Mouse (Mus musculus) MEL (cell line): ENCODE measurements around the gene Klk9. TPM values are rescaled to one million over a fixed set of nuclear protein-coding genes. Genes with fewer than 3 reads are reported as not detected.

ENCODE experiments used
- DNase-seq: peaks from one replicate; pipeline ENCODE4 v3.0.0; 2011; ENCODE audit warnings: low read depth, low spot score
- H3K27ac ChIP-seq: 2 replicates; pipeline ENCODE4 v1.5.1; 2012; ENCODE audit warnings: low read depth, mild to moderate bottlenecking, control low read depth, low read length, moderate library complexity; ENCODE audit not compliant: control insufficient read depth
- H3K27me3 ChIP-seq, 2 experiments: fragments of 150-350 bp in 1 of 2; sonication (generic) in 1 of 2; 2 replicates each; pipeline ENCODE4 v1.6.1; 2012; ENCODE audit warnings: low read length in 2 of 2, mild to moderate bottlenecking in 2 of 2, improper control_type of control experiment in 1 of 2, moderate library complexity in 1 of 2; ENCODE audit not compliant: insufficient read depth in 2 of 2, control insufficient read depth in 1 of 2
- H3K36me3 ChIP-seq, 2 experiments: 2 replicates each; pipeline ENCODE4 v1.6.1; 2012 to 2014; ENCODE audit warnings: low read length in 2 of 2, improper control_type of control experiment in 1 of 2, inconsistent platforms in 1 of 2, mild to moderate bottlenecking in 1 of 2; ENCODE audit not compliant: insufficient read depth in 2 of 2, control insufficient read depth in 1 of 2
- H3K4me1 ChIP-seq, 2 experiments: fragments of 150-350 bp in 1 of 2; sonication (generic) in 1 of 2; 2 replicates each; pipeline ENCODE4 v1.6.1; 2012; ENCODE audit warnings: low read length in 2 of 2, improper control_type of control experiment in 1 of 2, mild to moderate bottlenecking in 1 of 2; ENCODE audit not compliant: insufficient read depth in 2 of 2, control insufficient read depth in 1 of 2
- H3K4me3 ChIP-seq, 2 experiments: fragments of 150-350 bp in 1 of 2; sonication (generic) in 1 of 2; 2 replicates each; pipeline ENCODE4 v1.5.1; 2012; ENCODE audit warnings: low read depth in 2 of 2, low read length in 2 of 2, mild to moderate bottlenecking in 2 of 2, moderate library complexity in 2 of 2, control low read depth in 1 of 2, improper control_type of control experiment in 1 of 2; ENCODE audit not compliant: control insufficient read depth in 1 of 2, insufficient read depth in 1 of 2
- H3K79me2 ChIP-seq: 2 replicates; pipeline ENCODE4 v1.6.1; 2012; ENCODE audit warnings: mild to moderate bottlenecking, low read length, moderate library complexity; ENCODE audit not compliant: control insufficient read depth, poor library complexity, insufficient read depth
- H3K9ac ChIP-seq: 2 replicates; pipeline ENCODE4 v1.6.1; 2012; ENCODE audit warnings: low read depth, mild to moderate bottlenecking, control low read depth, low read length, moderate library complexity; ENCODE audit not compliant: control insufficient read depth, poor library complexity, severe bottlenecking
- H3K9me3 ChIP-seq: fragments of 150-350 bp; sonication (generic); replicated peaks from 2 replicates; pipeline ENCODE4 v1.6.1; 2012; ENCODE audit warnings: mild to moderate bottlenecking, low read length, improper control_type of control experiment, moderate library complexity; ENCODE audit not compliant: insufficient read depth
- BHLHE40 ChIP-seq: IDR thresholded peaks from 2 replicates; pipeline ENCODE4 v1.6.1; 2012; ENCODE audit warnings: low read depth, mild to moderate bottlenecking, inconsistent platforms, low read length, improper control_type of control experiment, borderline replicate concordance
- CHD1 ChIP-seq: IDR thresholded peaks from 2 replicates; pipeline ENCODE4 v1.6.1; 2012; ENCODE audit warnings: low read depth, mild to moderate bottlenecking, inconsistent platforms, low read length, improper control_type of control experiment
- CHD2 ChIP-seq: IDR thresholded peaks from 2 replicates; pipeline ENCODE4 v1.6.1; 2011; ENCODE audit warnings: low read length, improper control_type of control experiment
- CTCF ChIP-seq, 3 experiments: IDR thresholded peaks in 2 of 3; conservative IDR thresholded peaks in 1 of 3; 2 replicates each; pipeline ENCODE4 v1.5.1; 2011 to 2012; ENCODE audit warnings: low read length in 3 of 3, low read depth in 2 of 3, mild to moderate bottlenecking in 2 of 3, improper control_type of control experiment in 1 of 3, inconsistent platforms in 1 of 3, mixed read lengths in 1 of 3, moderate library complexity in 1 of 3; ENCODE audit not compliant: control insufficient read depth in 1 of 3, insufficient read depth in 1 of 3, poor library complexity in 1 of 3, severe bottlenecking in 1 of 3
- ELF1 ChIP-seq: IDR thresholded peaks from 2 replicates; pipeline ENCODE4 v1.6.1; 2014; ENCODE audit warnings: low read depth, mild to moderate bottlenecking, inconsistent platforms, low read length, improper control_type of control experiment, moderate library complexity
- ETS1 ChIP-seq: IDR thresholded peaks from 2 replicates; pipeline ENCODE4 v1.6.1; 2012; ENCODE audit warnings: low read depth, mild to moderate bottlenecking, inconsistent platforms, low read length, improper control_type of control experiment, moderate library complexity
- GABPA ChIP-seq: IDR thresholded peaks from 2 replicates; pipeline ENCODE4 v1.6.1; 2012; ENCODE audit warnings: low read depth, mild to moderate bottlenecking, inconsistent platforms, low read length, improper control_type of control experiment, moderate library complexity
- GATA1 ChIP-seq: IDR thresholded peaks from 2 replicates; pipeline ENCODE4 v1.6.1; 2011; ENCODE audit warnings: low read depth, low read length, improper control_type of control experiment
- HCFC1 ChIP-seq: IDR thresholded peaks from 2 replicates; pipeline ENCODE4 v1.6.1; 2012; ENCODE audit warnings: low read depth, mild to moderate bottlenecking, inconsistent platforms, low read length, improper control_type of control experiment, moderate library complexity
- JUND ChIP-seq: IDR thresholded peaks from 2 replicates; pipeline ENCODE4 v1.6.1; 2011; ENCODE audit warnings: low read depth, mild to moderate bottlenecking, improper control_type of control experiment, low read length
- KAT2A ChIP-seq: conservative IDR thresholded peaks from 2 replicates; pipeline ENCODE4 v1.6.1; 2012; ENCODE audit warnings: low read depth, low read length, improper control_type of control experiment, inconsistent platforms
- MAX ChIP-seq: IDR thresholded peaks from 2 replicates; pipeline ENCODE4 v1.6.1; 2011; ENCODE audit warnings: low read length, improper control_type of control experiment
- MAZ ChIP-seq: IDR thresholded peaks from 2 replicates; pipeline ENCODE4 v1.6.1; 2012; ENCODE audit warnings: low read depth, mild to moderate bottlenecking, inconsistent platforms, low read length, improper control_type of control experiment
- MXI1 ChIP-seq: IDR thresholded peaks from 2 replicates; pipeline ENCODE4 v1.6.1; 2011; ENCODE audit warnings: mild to moderate bottlenecking, low read depth, low read length, improper control_type of control experiment
- MYB ChIP-seq: IDR thresholded peaks from 2 replicates; pipeline ENCODE4 v1.6.1; 2011; ENCODE audit warnings: mild to moderate bottlenecking, low read depth, low read length, improper control_type of control experiment
- MYC ChIP-seq: IDR thresholded peaks from 2 replicates; pipeline ENCODE4 v1.6.1; 2011; ENCODE audit warnings: low read depth, mild to moderate bottlenecking, low read length, improper control_type of control experiment, moderate library complexity
- NRF1 ChIP-seq: IDR thresholded peaks from 2 replicates; pipeline ENCODE4 v1.6.1; 2014; ENCODE audit warnings: low read depth, mild to moderate bottlenecking, inconsistent platforms, low read length, improper control_type of control experiment, moderate library complexity; ENCODE audit not compliant: poor library complexity, insufficient read depth, severe bottlenecking
- POLR2A ChIP-seq, 2 experiments: IDR thresholded peaks; 2 replicates each; pipeline ENCODE4 v1.6.1; 2011 to 2012; ENCODE audit warnings: low read length in 2 of 2, mild to moderate bottlenecking in 2 of 2, control low read depth in 1 of 2, improper control_type of control experiment in 1 of 2, low read depth in 1 of 2, moderate library complexity in 1 of 2; ENCODE audit not compliant: control insufficient read depth in 1 of 2, insufficient read depth in 1 of 2, poor library complexity in 1 of 2
- RAD21 ChIP-seq: IDR thresholded peaks from 2 replicates; pipeline ENCODE4 v1.6.1; 2011; ENCODE audit warnings: mild to moderate bottlenecking, low read depth, low read length, improper control_type of control experiment
- SIN3A ChIP-seq: IDR thresholded peaks from 2 replicates; pipeline ENCODE4 v1.6.1; 2012; ENCODE audit warnings: low read length, improper control_type of control experiment, inconsistent platforms
- SMC3 ChIP-seq: IDR thresholded peaks from 2 replicates; pipeline ENCODE4 v1.6.1; 2011; ENCODE audit warnings: low read depth, low read length, improper control_type of control experiment
- TAL1 ChIP-seq: IDR thresholded peaks from 2 replicates; pipeline ENCODE4 v1.6.1; 2012; ENCODE audit warnings: mild to moderate bottlenecking, inconsistent platforms, low read length, moderate library complexity, mixed read lengths
- TCF12 ChIP-seq: IDR thresholded peaks from 2 replicates; pipeline ENCODE4 v1.6.1; 2014; ENCODE audit warnings: low read depth, mild to moderate bottlenecking, inconsistent platforms, low read length, improper control_type of control experiment, moderate library complexity
- USF1 ChIP-seq: IDR thresholded peaks from 2 replicates; pipeline ENCODE4 v1.6.1; 2014; ENCODE audit warnings: low read depth, mild to moderate bottlenecking, inconsistent platforms, low read length, improper control_type of control experiment, moderate library complexity
- ZKSCAN1 ChIP-seq: IDR thresholded peaks from 2 replicates; pipeline ENCODE4 v1.6.1; 2012; ENCODE audit warnings: low read depth, mild to moderate bottlenecking, inconsistent platforms, low read length, improper control_type of control experiment, moderate library complexity
- ZMIZ1 ChIP-seq: IDR thresholded peaks from 2 replicates; pipeline ENCODE4 v1.6.1; 2012; ENCODE audit warnings: low read depth, mild to moderate bottlenecking, inconsistent platforms, low read length, improper control_type of control experiment, moderate library complexity
- polyA plus RNA-seq, 2 experiments: library from polyadenylated mRNA; stranded (reverse) in 1 of 2; unstranded in 1 of 2; fragments of >175 nt in 1 of 2; fragments of >200 nt in 1 of 2; gene quantifications; 2 replicates each; pipeline versions ENCODE4 v1.2.1 to v1.2.4; 2012; ENCODE audit warnings: low replicate concordance in 2 of 2, low read depth in 1 of 2; ENCODE audit not compliant: insufficient read length in 2 of 2, insufficient read depth in 1 of 2, missing spikeins in 1 of 2
- total RNA-seq: library from RNA; depleted of rRNA; stranded (reverse); fragments of 300-350 nt; gene quantifications from 2 replicates; pipeline ENCODE4 v1.2.3, GENCODE M21; 2012

Gene Klk9
- total and polyA plus RNA-seq, 3 experiments, result not detected

- TF ChIP-seq NRF1 (no peak), BHLHE40 (no peak), JUND (no peak), CTCF (IDR thresholded peaks at IDR 0.05 in 2 of 3, conservative IDR thresholded peaks at IDR 0.05 in 1 of 3; ENCODE audit: control insufficient read depth in 1 of 3, insufficient read depth in 1 of 3, low read depth in 2 of 3, low read length in 3 of 3, poor library complexity in 1 of 3, severe bottlenecking in 1 of 3) (no peak), GABPA (no peak), MYC (no peak), TCF12 (no peak), RAD21 (no peak), MYB (no peak), ZKSCAN1 (no peak), MXI1 (no peak), SMC3 (no peak), ETS1 (no peak)
- no peak for DNase-seq
- Histone ChIP-seq H3K4me1 (no peaks in the 10 kb centered on the region), H3K79me2 (no peaks in the 10 kb centered on the region), H3K4me3 (no peak overlapping the region), H3K9ac (no peak overlapping the region), H3K36me3 (no peaks in the 10 kb centered on the region), H3K27me3 (no peaks in the 10 kb centered on the region), H3K27ac (no peak overlapping the region), H3K9me3 (no peaks in the 10 kb centered on the region)
Observed at GRCm38 (mm10) chr7:43775311-43776057, 16.2 kb upstream of the Klk9 start.

GRCm38 (mm10) chr7:43776506-43776905 is 15.2 kb upstream of the Klk9 start:
- H3K4me3 ChIP-seq, result no peak overlapping the region
- no peak overlapping the region for H3K27ac ChIP-seq
- no peak for DNase-seq
- no peaks in the 10 kb centered on the region for H3K4me1 ChIP-seq
- H3K9ac ChIP-seq, result no peak overlapping the region
- TF ChIP-seq POLR2A (IDR thresholded peaks at IDR 0.05; ENCODE audit: control insufficient read depth in 1 of 2, insufficient read depth in 1 of 2, low read depth in 1 of 2, low read length in 2 of 2, poor library complexity in 1 of 2), result no peak
- TF ChIP-seq SMC3, result no peak
- no peak for TF ChIP-seq CTCF (IDR thresholded peaks at IDR 0.05 in 2 of 3, conservative IDR thresholded peaks at IDR 0.05 in 1 of 3; ENCODE audit: control insufficient read depth in 1 of 3, insufficient read depth in 1 of 3, low read depth in 2 of 3, low read length in 3 of 3, poor library complexity in 1 of 3, severe bottlenecking in 1 of 3)
- TF ChIP-seq BHLHE40, result no peak
- TF ChIP-seq SIN3A, result no peak
- no peak for TF ChIP-seq TAL1
- TF ChIP-seq JUND, result no peak
- no peak for TF ChIP-seq USF1
- no peak for TF ChIP-seq ELF1
- no peak for TF ChIP-seq CHD2
- TF ChIP-seq MAX, result no peak
- no peak for TF ChIP-seq KAT2A
- TF ChIP-seq GATA1, result no peak
- no peak for TF ChIP-seq MYC
- no peak for TF ChIP-seq MAZ
- TF ChIP-seq ZMIZ1, result no peak
- no peak for TF ChIP-seq CHD1
- TF ChIP-seq ETS1, result no peak
- TF ChIP-seq HCFC1, result no peak
- TF ChIP-seq RAD21, result no peak
- H3K36me3 ChIP-seq, result no peaks in the 10 kb centered on the region
- no peaks in the 10 kb centered on the region for H3K79me2 ChIP-seq
- no peaks in the 10 kb centered on the region for H3K9me3 ChIP-seq
- no peaks in the 10 kb centered on the region for H3K27me3 ChIP-seq
